Mouse (Mus musculus): ENCODE data around the gene Alg14. TPM values are rescaled to one million over a fixed set of nuclear protein-coding genes. Genes with fewer than 3 reads are reported as not detected.
A peak's percentile ranks its signal among the peaks of the same experiment; 100 is the strongest.

Gene Alg14
- total and polyA plus RNA-seq, 3 experiments = 3.2 to 20.1 TPM; not detected in 1

GRCm38 (mm10) chr3:121368616-121369015, 77.0 kb downstream of the Alg14 start:
- Histone ChIP-seq H3K79me2 (ENCODE audit: control insufficient read depth, insufficient read depth, low read length, poor library complexity) (no peaks in the 10 kb centered on the region), H3K27ac (ENCODE audit: control insufficient read depth, low read depth, low read length) (no peak overlapping the region), H3K4me1 (ENCODE audit: control insufficient read depth in 1 of 2, insufficient read depth in 2 of 2, low read length in 2 of 2) (no peaks in the 10 kb centered on the region), H3K27me3 (ENCODE audit: control insufficient read depth in 1 of 2, insufficient read depth in 2 of 2, low read length in 2 of 2) (no peaks in the 10 kb centered on the region), H3K9ac (ENCODE audit: control insufficient read depth, low read depth, low read length, poor library complexity, severe bottlenecking) (no peak overlapping the region), H3K4me3 (ENCODE audit: control insufficient read depth in 1 of 2, insufficient read depth in 1 of 2, low read depth in 2 of 2, low read length in 2 of 2) (no peak overlapping the region), H3K36me3 (ENCODE audit: control insufficient read depth in 1 of 2, insufficient read depth in 2 of 2, low read length in 2 of 2) (no peaks in the 10 kb centered on the region), H3K9me3 (replicated peaks; ENCODE audit: insufficient read depth, low read length) (no peaks in the 10 kb centered on the region)
- no peak for TF ChIP-seq MEF2A (IDR thresholded peaks at IDR 0.05; ENCODE audit: extremely low read depth, insufficient replicate concordance, low read depth, low read length, poor library complexity, severe bottlenecking)
- peak; percentile 38 for DNase-seq (ENCODE audit: low read depth, low spot score)

DNA sequence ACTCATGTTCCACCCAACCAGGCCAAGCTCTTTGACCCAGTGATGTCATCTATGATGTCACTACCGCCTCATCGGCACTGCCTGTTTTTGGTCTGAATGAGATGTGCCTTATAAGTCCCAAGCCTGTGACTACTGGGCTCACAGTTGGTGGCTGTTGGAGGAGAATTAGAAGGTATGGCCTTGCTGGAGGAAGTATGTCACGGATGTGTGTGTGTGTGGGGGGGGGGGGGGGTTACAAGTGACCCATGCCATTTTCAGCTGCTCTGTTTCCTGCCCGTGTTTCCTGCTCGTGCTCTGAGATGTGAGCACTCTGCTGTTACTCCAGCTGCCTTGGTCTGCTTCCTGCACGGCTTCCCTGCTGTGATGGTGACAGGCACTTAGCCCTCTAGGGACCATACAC, 77.9 kb downstream of the Alg14 start:
- H3K79me2 ChIP-seq (ENCODE audit: control insufficient read depth, insufficient read depth, low read length, poor library complexity) = no peaks in the 10 kb centered on the region
- no peaks in the 10 kb centered on the region for H3K4me1 ChIP-seq (ENCODE audit: control insufficient read depth in 1 of 2, insufficient read depth in 2 of 2, low read length in 2 of 2)
- DNase-seq (ENCODE audit: low read depth, low spot score) = no peak
- H3K9ac ChIP-seq (ENCODE audit: control insufficient read depth, low read depth, low read length, poor library complexity, severe bottlenecking) = no peak overlapping the region
- no peaks in the 10 kb centered on the region for H3K27me3 ChIP-seq (ENCODE audit: control insufficient read depth in 1 of 2, insufficient read depth in 2 of 2, low read length in 2 of 2)
- H3K27ac ChIP-seq (ENCODE audit: control insufficient read depth, low read depth, low read length) = no peak overlapping the region
- no peaks in the 10 kb centered on the region for H3K36me3 ChIP-seq (ENCODE audit: control insufficient read depth in 1 of 2, insufficient read depth in 2 of 2, low read length in 2 of 2)
- no peaks in the 10 kb centered on the region for H3K9me3 ChIP-seq (replicated peaks; ENCODE audit: insufficient read depth, low read length)
- no peak overlapping the region for H3K4me3 ChIP-seq (ENCODE audit: control insufficient read depth in 1 of 2, insufficient read depth in 1 of 2, low read depth in 2 of 2, low read length in 2 of 2)
- TF ChIP-seq RCOR1 (IDR thresholded peaks at IDR 0.05; ENCODE audit: low read depth, low read length) (no peak), MAX (IDR thresholded peaks at IDR 0.05; ENCODE audit: low read length) (no peak), CHD1 (IDR thresholded peaks at IDR 0.05; ENCODE audit: low read depth, low read length) (no peak), ELF1 (IDR thresholded peaks at IDR 0.05; ENCODE audit: low read depth, low read length) (no peak), HCFC1 (IDR thresholded peaks at IDR 0.05; ENCODE audit: low read depth, low read length) (no peak), USF1 (IDR thresholded peaks at IDR 0.05; ENCODE audit: low read depth, low read length) (no peak), ZNF384 (IDR thresholded peaks at IDR 0.05; ENCODE audit: low read depth, low read length) (no peak), POLR2A (IDR thresholded peaks at IDR 0.05; ENCODE audit: control insufficient read depth in 1 of 2, insufficient read depth in 1 of 2, low read depth in 1 of 2, low read length in 2 of 2, poor library complexity in 1 of 2) (no peak), POLR2AphosphoS2 (IDR thresholded peaks at IDR 0.05; ENCODE audit: low read length) (no peak)

- Histone ChIP-seq H3K9me3 (replicated peaks; ENCODE audit: insufficient read depth, low read length) (no peaks in the 10 kb centered on the region), H3K4me1 (ENCODE audit: control insufficient read depth in 1 of 2, insufficient read depth in 2 of 2, low read length in 2 of 2) (no peaks in the 10 kb centered on the region), H3K27me3 (ENCODE audit: control insufficient read depth in 1 of 2, insufficient read depth in 2 of 2, low read length in 2 of 2) (no peaks in the 10 kb centered on the region), H3K79me2 (ENCODE audit: control insufficient read depth, insufficient read depth, low read length, poor library complexity) (no peaks in the 10 kb centered on the region), H3K4me3 (ENCODE audit: control insufficient read depth in 1 of 2, insufficient read depth in 1 of 2, low read depth in 2 of 2, low read length in 2 of 2) (no peak overlapping the region), H3K9ac (ENCODE audit: control insufficient read depth, low read depth, low read length, poor library complexity, severe bottlenecking) (no peak overlapping the region), H3K36me3 (ENCODE audit: control insufficient read depth in 1 of 2, insufficient read depth in 2 of 2, low read length in 2 of 2) (no peaks in the 10 kb centered on the region), H3K27ac (ENCODE audit: control insufficient read depth, low read depth, low read length) (no peak overlapping the region)
- no peak for DNase-seq (ENCODE audit: low read depth, low spot score)
- TF ChIP-seq RCOR1 (IDR thresholded peaks at IDR 0.05; ENCODE audit: low read depth, low read length) = no peak
- TF ChIP-seq ZNF384 (IDR thresholded peaks at IDR 0.05; ENCODE audit: low read depth, low read length) = no peak
- no peak for TF ChIP-seq ELF1 (IDR thresholded peaks at IDR 0.05; ENCODE audit: low read depth, low read length)
- TF ChIP-seq ZKSCAN1 (IDR thresholded peaks at IDR 0.05; ENCODE audit: low read depth, low read length) = no peak
- no peak for TF ChIP-seq SIN3A (IDR thresholded peaks at IDR 0.05; ENCODE audit: low read length)
- no peak for TF ChIP-seq TBP (IDR thresholded peaks at IDR 0.05; ENCODE audit: low read depth, low read length)
- TF ChIP-seq GATA1 (IDR thresholded peaks at IDR 0.05; ENCODE audit: low read depth, low read length) = no peak
- TF ChIP-seq USF2 (IDR thresholded peaks at IDR 0.05; ENCODE audit: borderline replicate concordance in 1 of 2, insufficient read depth in 1 of 2, low read depth in 1 of 2, low read length in 2 of 2) = no peak
- TF ChIP-seq MYB (IDR thresholded peaks at IDR 0.05; ENCODE audit: low read depth, low read length) = no peak
- no peak for TF ChIP-seq MXI1 (IDR thresholded peaks at IDR 0.05; ENCODE audit: low read depth, low read length)
- TF ChIP-seq JUND (IDR thresholded peaks at IDR 0.05; ENCODE audit: low read depth, low read length) = no peak
- TF ChIP-seq MYC (IDR thresholded peaks at IDR 0.05; ENCODE audit: low read depth, low read length) = no peak
- TF ChIP-seq TAL1 (IDR thresholded peaks at IDR 0.05; ENCODE audit: low read length) = no peak
- TF ChIP-seq E2F4 (IDR thresholded peaks at IDR 0.05; ENCODE audit: borderline replicate concordance, low read depth, low read length) = no peak
- no peak for TF ChIP-seq POLR2A (IDR thresholded peaks at IDR 0.05; ENCODE audit: control insufficient read depth in 1 of 2, insufficient read depth in 1 of 2, low read depth in 1 of 2, low read length in 2 of 2, poor library complexity in 1 of 2)
- TF ChIP-seq RAD21 (IDR thresholded peaks at IDR 0.05; ENCODE audit: low read depth, low read length) = no peak
- no peak for TF ChIP-seq ZMIZ1 (IDR thresholded peaks at IDR 0.05; ENCODE audit: low read depth, low read length)
- no peak for TF ChIP-seq EP300 (IDR thresholded peaks at IDR 0.05; ENCODE audit: low read depth in 1 of 2, low read length in 2 of 2)
Observed at GRCm38 (mm10) chr3:121370301-121370700, 78.7 kb downstream of the Alg14 start.
